Mouse (Mus musculus) frontal cortex, postnatal 10 days (tissue): ENCODE results near the gene Gm45213.

Source experiments
- DNase-seq, 2 experiments: peaks; one replicate each; pipeline ENCODE4 v3.0.0; 2022; ENCODE audit warnings: low spot score in 2 of 2, mixed read lengths in 1 of 2

Gm45213 gene

DNA sequence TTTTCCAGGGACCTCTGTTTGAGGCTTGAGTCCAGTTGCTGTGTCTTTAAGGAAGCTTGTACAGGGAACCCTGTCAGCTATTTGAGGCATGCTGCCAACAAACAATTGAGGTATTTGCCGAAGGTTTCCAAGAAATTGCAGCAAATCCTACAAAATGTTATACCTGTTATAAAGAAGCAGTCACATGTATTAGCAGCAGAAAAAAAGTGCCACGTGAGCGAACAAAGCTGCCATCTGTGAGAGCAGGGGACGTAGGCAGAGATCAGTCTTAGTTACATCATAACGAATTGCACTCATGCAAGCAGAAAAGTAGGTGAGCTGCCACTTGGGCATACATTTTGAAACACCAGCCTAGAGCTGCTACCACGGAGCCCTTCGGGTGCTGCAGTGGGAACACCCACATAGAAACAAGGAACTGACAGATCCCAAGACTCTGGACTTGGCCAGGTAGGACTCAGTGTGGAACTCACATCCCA, 63.2 kb downstream of the Gm45213 start:
- no peak for DNase-seq

GRCm38 (mm10) chr7:66107206-66107605, 63.8 kb downstream of the Gm45213 start:
- DNase-seq: no peak

DNA sequence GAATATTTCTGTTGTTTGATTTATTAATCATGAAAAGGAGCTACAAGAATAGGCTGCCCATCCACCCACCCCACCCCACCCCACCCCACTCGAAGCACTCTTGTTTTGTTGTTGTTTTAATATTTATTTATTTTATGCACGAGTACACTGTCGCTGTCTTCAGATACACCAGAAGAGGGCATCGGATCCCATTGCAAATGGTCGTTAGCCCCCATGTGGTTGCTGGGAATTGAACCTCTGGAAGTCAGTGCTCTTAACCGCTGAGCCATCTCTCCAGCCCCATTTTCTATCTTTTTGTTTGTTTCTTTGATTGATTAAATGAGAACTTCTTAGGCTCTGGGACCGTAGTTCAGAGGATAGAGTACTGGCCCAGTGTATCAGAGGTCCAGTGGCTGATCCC, 64.5 kb downstream of the Gm45213 start:
- DNase-seq: no peak

DNA sequence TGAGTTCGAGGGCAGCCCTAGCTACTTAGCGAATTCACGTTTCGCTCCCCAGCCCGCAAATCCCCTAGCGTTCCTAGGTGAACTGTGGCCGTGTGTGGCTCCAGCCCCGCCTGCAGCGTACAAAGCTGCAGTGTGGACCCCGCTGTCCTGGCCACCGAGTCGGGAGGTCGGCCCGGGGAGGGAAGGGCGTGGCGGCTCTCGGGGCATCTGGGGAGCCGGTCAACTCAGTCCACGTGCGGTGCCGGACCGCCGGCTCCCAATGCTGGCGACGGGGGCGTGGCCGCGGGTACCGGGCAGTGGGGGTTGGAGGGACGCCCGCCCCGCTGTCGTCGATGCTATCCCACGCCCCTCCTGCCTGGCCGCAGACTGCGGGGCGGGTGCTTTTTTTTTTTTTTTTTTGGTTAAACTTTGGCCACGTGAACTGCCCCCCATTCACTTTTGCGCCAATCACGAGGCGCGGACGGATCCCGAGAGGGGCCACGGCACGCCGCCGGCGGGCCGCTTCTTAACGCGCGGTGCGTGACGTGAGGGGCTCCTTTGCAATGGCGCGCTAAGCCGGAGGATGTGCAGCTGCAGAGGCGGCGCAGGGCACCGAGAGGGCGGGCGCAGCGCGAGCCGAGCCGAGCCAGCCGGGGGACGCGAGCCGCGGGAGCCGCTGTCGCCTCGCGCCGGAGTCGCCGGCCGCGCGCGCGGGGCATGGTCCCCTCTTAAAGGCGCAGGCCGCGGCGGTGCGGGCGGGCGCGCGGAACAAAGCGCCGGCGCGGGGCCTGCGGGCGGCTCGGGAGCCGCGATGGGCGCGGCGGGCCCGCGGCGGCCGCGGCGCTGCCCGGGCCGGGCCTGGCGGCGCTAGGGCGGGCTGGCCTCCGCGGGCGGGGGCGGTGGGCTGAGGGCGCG, 65.8 kb downstream of the Gm45213 start, which contains the start of gene Chsy1:
Gene Chsy1, plus strand, starts transcription at position 555 of the 894 bp plus-strand sequence.
- peak; percentile 88 to 90 for DNase-seq

- peak in 1 of 2 experiments; percentile 40 for DNase-seq
These were observed 66.6 kb downstream of the Gm45213 start for GRCm38 (mm10) chr7:66109855-66110635.

- DNase-seq: no peak
These were observed 67.3 kb downstream of the Gm45213 start for GRCm38 (mm10) chr7:66110636-66111112.

- no peak for DNase-seq
These were observed 67.8 kb downstream of the Gm45213 start for GRCm38 (mm10) chr7:66111211-66111610.
